Mouse (Mus musculus) intestine, embryonic 15.5 days (tissue): ENCODE data around the gene Utp6. TPM values are rescaled to one million over a fixed set of nuclear protein-coding genes. Genes with fewer than 3 reads are reported as not detected.
A peak's percentile ranks its signal among the peaks of the same experiment; 100 is the strongest.
"Not testable (repeated sequence)": the region's sequence is repeated elsewhere in the genome, so short reads cannot be mapped to it uniquely, and the experiment has no call there.

ENCODE experiments used
- ATAC-seq: fragments of 200-750 bp; cut with Nextera tagmentation; 2 replicates; pipeline ENCODE4 v1.8.0; 2017; ENCODE audit warnings: moderate TSS enrichment, moderate library complexity
- H3K27ac ChIP-seq: fragments of 300-500 bp; sonication (generic); 2 replicates; pipeline ENCODE4 v1.5.1; 2015; ENCODE audit warnings: mild to moderate bottlenecking, inconsistent platforms
- H3K27me3 ChIP-seq: fragments of 300-500 bp; sonication (generic); replicated peaks from 2 replicates; pipeline ENCODE4 v1.6.1; 2015; ENCODE audit warnings: inconsistent platforms
- H3K36me3 ChIP-seq: fragments of 300-500 bp; sonication (generic); 2 replicates; pipeline ENCODE4 v1.6.1; 2015; ENCODE audit warnings: inconsistent platforms
- H3K4me1 ChIP-seq: fragments of 300-500 bp; sonication (generic); replicated peaks from 2 replicates; pipeline ENCODE4 v1.6.1; 2015; ENCODE audit warnings: inconsistent platforms
- H3K4me2 ChIP-seq: fragments of 300-500 bp; sonication (generic); replicated peaks from 2 replicates; pipeline ENCODE4 v1.6.1; 2015; ENCODE audit warnings: mild to moderate bottlenecking, inconsistent platforms
- H3K4me3 ChIP-seq: fragments of 300-500 bp; sonication (generic); replicated peaks from 2 replicates; pipeline ENCODE4 v1.5.1; 2015; ENCODE audit warnings: inconsistent platforms
- H3K9ac ChIP-seq: fragments of 300-500 bp; sonication (generic); 2 replicates; pipeline ENCODE4 v1.6.1; 2015; ENCODE audit warnings: inconsistent platforms
- H3K9me3 ChIP-seq: fragments of 300-500 bp; sonication (generic); 2 replicates; pipeline ENCODE4 v1.6.1; 2016; ENCODE audit warnings: inconsistent platforms
- WGBS: fragments of 180-500 bp; shearing (Covaris S2); methylation state at CpG from one replicate; pipeline ENCODE4 v1.1.7; 2015; 5-methylcytosine and 5-hydroxymethylcytosine counted together
- polyA plus RNA-seq: library from polyadenylated mRNA; unstranded; fragments of >200 nt; fragmentation: Nextera tagmentation; extraction: Ambion mirVana; gene quantifications from 2 replicates; pipeline ENCODE4 v1.2.1, GENCODE M21; 2015

Utp6 gene
- polyA plus RNA-seq, 1 experiment from 2014 or later: 50.0 TPM

GRCm38 (mm10) chr11:79976645-79977044 lies 14.5 kb upstream of the Utp6 start:
- 83% methylated on average over 6 of the region's 6 CpGs for WGBS
- H3K9ac ChIP-seq, H3K27ac ChIP-seq, H3K4me3 ChIP-seq, H3K4me2 ChIP-seq, ATAC-seq, H3K9me3 ChIP-seq, H3K36me3 ChIP-seq: not testable (repeated sequence)
- Histone ChIP-seq H3K4me1 (peaks cover 14% of the 10 kb centered on the region), H3K27me3 (peaks cover 12% of the 10 kb centered on the region)

- Histone ChIP-seq H3K27ac (no peak overlapping the region), H3K4me2 (no peak overlapping the region), H3K4me1 (peaks cover 14% of the 10 kb centered on the region), H3K4me3 (no peak overlapping the region), H3K9ac (no peak overlapping the region), H3K9me3 (no peaks in the 10 kb centered on the region), H3K36me3 (no peaks in the 10 kb centered on the region), H3K27me3 (peaks cover 12% of the 10 kb centered on the region)
- ATAC-seq: no peak
- 93% methylated on average over 1 of the region's 1 CpGs for WGBS
These were observed 14.0 kb upstream of the Utp6 start for GRCm38 (mm10) chr11:79976222-79976621.

- Histone ChIP-seq H3K4me2 (no peak overlapping the region), H3K4me1 (peaks cover 14% of the 10 kb centered on the region), H3K27me3 (peaks cover 12% of the 10 kb centered on the region), H3K27ac (no peak overlapping the region), H3K4me3 (no peak overlapping the region), H3K36me3 (no peaks in the 10 kb centered on the region), H3K9ac (no peak overlapping the region), H3K9me3 (no peaks in the 10 kb centered on the region)
- ATAC-seq: no peak
- WGBS: 82% methylated on average over 2 of the region's 2 CpGs
These were observed 13.2 kb upstream of the Utp6 start for GRCm38 (mm10) chr11:79975377-79975776.

GRCm38 (mm10) chr11:79973626-79974476 lies 11.7 kb upstream of the Utp6 start:
- WGBS: under 1% methylated on average over 41 of the region's 41 CpGs
- peaks cover 14% of the 10 kb centered on the region for H3K4me1 ChIP-seq
- no peaks in the 10 kb centered on the region for H3K36me3 ChIP-seq
- H3K4me2 ChIP-seq: peak overlapping the region; percentile 97
- H3K9ac ChIP-seq: peak overlapping the region; percentile 45; the same call in 1 of the 2 replicates
- H3K9me3 ChIP-seq: no peaks in the 10 kb centered on the region
- H3K4me3 ChIP-seq: peak overlapping the region; percentile 49
- peaks cover 12% of the 10 kb centered on the region for H3K27me3 ChIP-seq
- ATAC-seq: peak; percentile 71
- H3K27ac ChIP-seq: no peak overlapping the region

- no peaks in the 10 kb centered on the region for H3K9me3 ChIP-seq
- peaks cover 14% of the 10 kb centered on the region for H3K4me1 ChIP-seq
- H3K36me3 ChIP-seq: no peaks in the 10 kb centered on the region
- no peak overlapping the region for H3K27ac ChIP-seq
- H3K4me2 ChIP-seq: peak overlapping the region; percentile 97
- H3K4me3 ChIP-seq: peak overlapping the region; percentile 49
- H3K27me3 ChIP-seq: peaks cover 12% of the 10 kb centered on the region
- 8% methylated on average over 8 of the region's 8 CpGs for WGBS
- H3K9ac ChIP-seq: no peak overlapping the region
- ATAC-seq: no peak
These were observed 10.9 kb upstream of the Utp6 start for GRCm38 (mm10) chr11:79973133-79973532.

- Histone ChIP-seq H3K27ac (no peak overlapping the region), H3K9ac (no peak overlapping the region), H3K36me3 (no peaks in the 10 kb centered on the region), H3K4me2 (no peak overlapping the region), H3K4me3 (no peak overlapping the region), H3K4me1 (no peaks in the 10 kb centered on the region), H3K27me3 (no peaks in the 10 kb centered on the region), H3K9me3 (no peaks in the 10 kb centered on the region)
- ATAC-seq: no peak
- 73% methylated on average over 10 of the region's 10 CpGs for WGBS
These were observed 5.6 kb upstream of the Utp6 start for GRCm38 (mm10) chr11:79967752-79968151.

GRCm38 (mm10) chr11:79965896-79966295 lies 3.7 kb upstream of the Utp6 start:
- no peaks in the 10 kb centered on the region for H3K36me3 ChIP-seq
- 54% methylated on average over 8 of the region's 8 CpGs for WGBS
- H3K4me3 ChIP-seq: no peak overlapping the region
- no peaks in the 10 kb centered on the region for H3K9me3 ChIP-seq
- no peak overlapping the region for H3K4me2 ChIP-seq
- no peaks in the 10 kb centered on the region for H3K4me1 ChIP-seq
- no peaks in the 10 kb centered on the region for H3K27me3 ChIP-seq
- no peak overlapping the region for H3K27ac ChIP-seq
- ATAC-seq: no peak
- H3K9ac ChIP-seq: no peak overlapping the region

- no peak for ATAC-seq
- Histone ChIP-seq H3K4me3 (no peak overlapping the region), H3K27me3 (no peaks in the 10 kb centered on the region), H3K4me2 (peak overlapping the region; percentile 70), H3K4me1 (no peaks in the 10 kb centered on the region), H3K9ac (no peak overlapping the region), H3K27ac (no peak overlapping the region), H3K36me3 (peaks cover 8% of the 10 kb centered on the region), H3K9me3 (no peaks in the 10 kb centered on the region)
- 33% methylated on average over 8 of the region's 8 CpGs for WGBS
These were observed 1.2 kb upstream of the Utp6 start for GRCm38 (mm10) chr11:79963212-79963974.

GRCm38 (mm10) chr11:79962877-79963183 lies 640 bp upstream of the Utp6 start:
- peak; percentile 46 for ATAC-seq
- Histone ChIP-seq H3K27me3 (no peaks in the 10 kb centered on the region), H3K4me2 (peak overlapping the region; percentile 70), H3K27ac (no peak overlapping the region), H3K9ac (peak overlapping the region; percentile 34; the same call in 1 of the 2 replicates), H3K9me3 (no peaks in the 10 kb centered on the region), H3K36me3 (peaks cover 14% of the 10 kb centered on the region), H3K4me3 (peak overlapping the region; percentile 62), H3K4me1 (no peaks in the 10 kb centered on the region)
- 4% methylated on average over 9 of the region's 9 CpGs for WGBS

GRCm38 (mm10) chr11:79961346-79962124 lies 655 bp downstream of the Utp6 start:
- no peaks in the 10 kb centered on the region for H3K9me3 ChIP-seq
- peak overlapping the region; percentile 66 for H3K4me2 ChIP-seq
- H3K4me3 ChIP-seq: peak overlapping the region; percentile 62
- H3K4me1 ChIP-seq: no peaks in the 10 kb centered on the region
- no peaks in the 10 kb centered on the region for H3K27me3 ChIP-seq
- H3K36me3 ChIP-seq: peaks cover 21% of the 10 kb centered on the region
- H3K27ac ChIP-seq: peak overlapping the region; percentile 72; the same call in 1 of the 2 replicates
- 5% methylated on average over 27 of the region's 27 CpGs for WGBS
- peak; percentile 42 for ATAC-seq
- H3K9ac ChIP-seq: peak overlapping the region; percentile 69

GRCm38 (mm10) chr11:79947265-79947664 lies 14.9 kb downstream of the Utp6 start:
- WGBS: 81% methylated on average over 3 of the region's 3 CpGs
- Histone ChIP-seq H3K27ac (no peak overlapping the region), H3K4me1 (no peaks in the 10 kb centered on the region), H3K27me3 (no peaks in the 10 kb centered on the region), H3K36me3 (peaks cover 37% of the 10 kb centered on the region), H3K9me3 (no peaks in the 10 kb centered on the region), H3K4me3 (no peak overlapping the region), H3K9ac (no peak overlapping the region), H3K4me2 (no peak overlapping the region)
- ATAC-seq: no peak

GRCm38 (mm10) chr11:79943601-79944000 lies 18.6 kb downstream of the Utp6 start:
- 66% methylated on average over 7 of the region's 7 CpGs for WGBS
- Histone ChIP-seq H3K9me3 (no peaks in the 10 kb centered on the region), H3K4me1 (no peaks in the 10 kb centered on the region), H3K36me3 (peaks cover 37% of the 10 kb centered on the region), H3K27ac (no peak overlapping the region), H3K27me3 (no peaks in the 10 kb centered on the region), H3K4me2 (no peak overlapping the region), H3K4me3 (no peak overlapping the region), H3K9ac (no peak overlapping the region)
- ATAC-seq: peak; percentile 53; the same call in 1 of the 2 replicates
